Mouse (Mus musculus) heart, postnatal 36 days (tissue): ENCODE measurements around the gene Atp8b4. TPM values are rescaled to one million over a fixed set of nuclear protein-coding genes. Genes with fewer than 3 reads are reported as not detected.

ENCODE experiments used
- DNase-seq, 2 experiments: peaks; one replicate each; pipeline ENCODE4 v3.0.0; 2021 to 2022
- intact Hi-C: fragments of 180-260 bp; cut with DNase I; formaldehyde crosslinking; loops from one replicate; pipeline ENCODE4 v1.15.1; 2025
- total RNA-seq, 2 experiments: library from RNA; stranded (reverse); gene quantifications; 2 replicates each; pipeline ENCODE4 v1.2.3; 2021

Atp8b4 gene
- total RNA-seq, 2 experiments from 2014 or later = 0.42 to 0.79 TPM

- intact Hi-C loops = no loop called here
- no peak for DNase-seq
These were observed 120.2 kb downstream of the Atp8b4 start for GRCm38 (mm10) chr2:126380300-126380699.

DNA sequence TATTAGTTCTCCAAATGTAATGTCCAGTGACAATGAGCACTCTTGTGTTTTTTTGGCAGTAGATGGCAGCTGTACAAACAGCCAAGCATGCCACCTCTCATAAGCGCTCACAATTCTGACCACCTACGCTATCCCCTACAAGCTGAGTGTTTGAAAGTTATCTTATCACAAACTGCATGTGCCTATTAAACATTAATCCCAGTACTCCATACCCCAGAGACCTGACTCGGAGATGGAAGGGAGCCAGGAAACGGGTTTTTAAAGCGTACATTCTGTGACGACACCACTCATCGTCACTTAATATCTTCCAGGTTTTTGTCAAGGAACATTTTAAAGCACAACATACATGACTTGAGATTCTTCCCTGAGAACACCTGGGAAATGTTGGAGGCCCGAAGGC lies 128.8 kb downstream of the Atp8b4 start:
- no peak for DNase-seq
- intact Hi-C loops = no loop called here

- no peak for DNase-seq
- intact Hi-C loops = loop anchor here (10.0 kb wide), 1 partner anchor 155 kb away; no protein-coding TSS in a partner anchor
These were observed 130.7 kb downstream of the Atp8b4 start for GRCm38 (mm10) chr2:126369815-126370214.

- intact Hi-C loops = loop anchor here (1.0 to 10.0 kb wide), 5 partner anchors 112 to 702 kb away; no protein-coding TSS in a partner anchor
These were observed 136.4 kb downstream of the Atp8b4 start for GRCm38 (mm10) chr2:126363745-126364725.

GRCm38 (mm10) chr2:126363050-126363744 lies 137.3 kb downstream of the Atp8b4 start:
- intact Hi-C loops = loop anchor here (1.0 to 10.0 kb wide), 5 partner anchors 111 to 701 kb away; no protein-coding TSS in a partner anchor
- DNase-seq = peak; percentile 84 to 88

More at GRCm38 (mm10) chr2:126363745-126364725, 136.4 kb downstream of the Atp8b4 start:
- peak in 1 of 2 experiments; percentile 17 for DNase-seq

DNA sequence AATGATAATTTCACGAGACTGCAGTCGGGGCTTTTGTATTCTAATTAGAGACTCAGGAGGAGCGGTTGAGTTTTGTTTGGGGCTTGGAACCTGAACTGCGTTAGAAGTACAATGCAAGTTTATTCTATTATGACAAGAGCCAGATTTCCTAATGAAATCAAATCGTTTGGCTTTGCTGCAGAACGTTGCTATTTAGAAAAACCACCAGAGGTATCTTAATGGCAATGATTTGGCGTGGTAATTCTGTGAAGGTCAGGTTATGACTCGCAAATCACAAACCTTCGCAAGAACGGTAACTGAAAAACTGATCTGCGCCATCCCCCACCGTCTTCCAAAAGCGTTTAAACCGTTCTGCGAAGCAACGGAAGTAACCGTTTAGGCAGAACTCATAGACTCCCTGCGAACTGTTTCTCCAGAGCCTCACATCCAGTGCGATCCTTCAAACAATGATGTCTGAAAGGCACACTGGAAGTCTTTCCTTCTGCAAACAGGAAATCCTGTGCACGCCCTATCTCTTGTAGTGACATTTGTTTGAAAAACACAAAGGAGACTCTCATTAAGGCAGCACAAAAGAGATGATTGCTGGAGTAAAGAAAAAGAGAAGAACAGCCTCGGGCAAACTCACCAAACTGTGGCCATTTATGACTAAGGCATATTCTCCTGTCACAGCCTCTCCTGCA lies 139.2 kb downstream of the Atp8b4 start:
- intact Hi-C loops = loop anchor here (5.0 to 10.0 kb wide), 3 partner anchors 109 to 699 kb away; no protein-coding TSS in a partner anchor
- DNase-seq = no peak

- intact Hi-C loops = loop anchor here (5.0 to 10.0 kb wide), 3 partner anchors 108 to 698 kb away; no protein-coding TSS in a partner anchor
- peak; percentile 37 to 54 for DNase-seq
These were observed 139.8 kb downstream of the Atp8b4 start for GRCm38 (mm10) chr2:126360688-126361087.

GRCm38 (mm10) chr2:126359965-126360364 lies 140.5 kb downstream of the Atp8b4 start:
- DNase-seq = no peak
- intact Hi-C loops = loop anchor here (5.0 to 10.0 kb wide), 3 partner anchors 108 to 698 kb away; no protein-coding TSS in a partner anchor

- no peak for DNase-seq
- intact Hi-C loops = no loop called here
These were observed 141.2 kb downstream of the Atp8b4 start for GRCm38 (mm10) chr2:126359278-126359677.

DNA sequence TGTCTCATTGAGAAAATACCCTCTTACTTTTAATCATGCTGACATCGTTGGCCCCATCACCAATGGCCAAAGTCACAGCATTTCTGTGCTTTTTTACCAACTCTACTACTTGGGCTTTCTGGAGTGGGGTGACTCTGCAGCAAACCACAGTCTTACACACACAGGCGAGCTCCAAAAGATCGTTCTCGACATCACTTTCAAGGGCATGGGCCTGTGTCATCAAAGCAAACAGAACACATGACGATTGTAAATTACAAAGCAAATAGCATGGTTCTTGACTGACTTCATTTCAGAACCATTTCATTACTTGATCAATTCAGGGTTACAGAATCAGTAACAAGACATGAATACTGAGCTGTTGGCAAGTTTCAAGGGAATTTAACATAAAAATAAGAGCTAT lies 141.7 kb downstream of the Atp8b4 start:
- no peak for DNase-seq
- intact Hi-C loops = no loop called here

DNA sequence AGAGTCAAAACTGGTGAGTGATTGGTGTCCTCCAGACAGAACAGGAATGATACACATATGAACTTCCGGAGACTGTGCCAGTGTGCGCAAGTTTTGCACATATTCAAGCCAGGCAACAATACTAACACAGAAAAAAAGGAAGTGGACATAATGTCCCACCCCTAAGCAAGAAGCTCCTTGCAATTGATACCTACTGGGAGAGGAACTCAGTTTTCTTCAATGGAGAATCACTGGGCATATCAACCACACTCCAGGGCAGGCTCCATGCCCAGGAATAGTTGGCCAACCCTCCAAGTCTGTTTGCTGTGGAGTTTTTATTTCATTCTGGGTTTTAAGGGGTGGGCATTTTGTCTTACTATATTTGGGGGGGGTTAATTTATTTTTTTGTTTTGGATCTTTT lies 145.2 kb downstream of the Atp8b4 start:
- intact Hi-C loops = no loop called here
- no peak for DNase-seq

DNA sequence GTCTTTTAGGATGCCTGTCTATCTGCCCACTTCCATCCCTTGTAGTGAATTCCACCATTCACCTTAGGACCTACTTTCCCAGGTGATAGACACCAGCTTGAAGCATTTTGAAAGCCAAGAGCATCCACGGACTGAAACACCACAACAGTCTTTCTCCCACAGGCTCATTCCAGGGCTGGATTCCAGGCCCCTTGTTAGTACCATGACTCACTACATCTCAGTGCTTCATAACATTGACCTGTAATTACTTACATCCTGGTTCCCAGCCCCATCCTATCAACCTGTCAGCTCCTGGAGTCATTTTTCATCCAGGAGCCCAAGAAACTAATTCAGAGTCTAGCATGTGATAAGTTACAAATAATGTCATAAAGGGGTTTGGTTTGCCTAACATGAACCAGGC lies 148.7 kb downstream of the Atp8b4 start:
- no peak for DNase-seq
- intact Hi-C loops = no loop called here

DNA sequence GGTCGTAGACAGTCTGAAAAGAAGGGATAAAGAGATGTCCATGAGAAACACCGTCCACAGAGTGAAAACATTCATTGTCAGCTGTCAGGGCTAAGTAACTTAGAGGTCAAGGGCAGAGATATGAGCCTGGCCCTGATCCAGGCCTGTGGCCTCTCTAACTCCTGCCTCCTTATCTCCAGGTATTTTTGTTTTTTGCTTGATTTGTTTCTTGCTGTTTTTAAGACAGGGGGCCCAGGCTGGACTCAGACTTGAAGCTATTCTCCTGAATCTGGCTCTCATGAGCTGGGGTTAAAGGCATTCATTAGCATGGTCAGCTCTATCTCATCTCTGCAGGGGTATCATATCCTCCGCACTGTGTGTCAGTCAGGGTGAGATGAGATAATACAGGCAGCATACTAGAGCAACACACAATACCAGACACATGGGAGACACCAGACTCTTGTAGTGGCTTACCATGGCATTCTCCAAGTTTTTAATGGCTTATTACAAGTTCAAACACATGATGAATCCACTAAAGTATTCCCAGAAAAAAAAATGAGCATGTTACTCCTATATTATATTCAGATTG lies 157.4 kb downstream of the Atp8b4 start:
- intact Hi-C loops = no loop called here

GRCm38 (mm10) chr2:126341521-126341920 lies 159.0 kb downstream of the Atp8b4 start:
- intact Hi-C loops = no loop called here
- no peak for DNase-seq

More for the DNA sequence above, 157.4 kb downstream of the Atp8b4 start:
- no peak for DNase-seq

GRCm38 (mm10) chr2:126340201-126340600 lies 160.3 kb downstream of the Atp8b4 start:
- DNase-seq = no peak
- intact Hi-C loops = no loop called here

- DNase-seq = peak; percentile 34 to 45
- intact Hi-C loops = no loop called here
These were observed 161.0 kb downstream of the Atp8b4 start for GRCm38 (mm10) chr2:126339516-126339915.

GRCm38 (mm10) chr2:126337143-126337542 lies 163.3 kb downstream of the Atp8b4 start:
- intact Hi-C loops = no loop called here
- no peak for DNase-seq

DNA sequence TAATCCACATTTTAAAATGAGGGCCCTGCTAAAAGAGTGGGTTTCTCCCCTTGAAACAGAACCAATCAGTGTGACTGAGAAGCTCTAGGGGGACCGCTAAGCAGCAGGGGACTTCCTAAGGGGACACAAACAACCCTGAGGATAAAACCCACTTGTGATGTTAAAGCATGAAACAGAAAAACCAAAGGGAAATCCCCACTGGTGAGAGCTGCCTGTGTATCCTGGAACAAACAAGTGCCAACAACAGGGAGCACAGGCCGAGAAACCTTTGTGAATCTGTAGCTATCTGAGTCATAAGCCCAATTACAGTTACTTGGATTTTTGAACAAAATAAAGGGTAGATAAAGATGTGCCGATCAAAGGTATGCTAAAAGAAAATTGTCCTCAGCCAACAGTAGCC lies 168.7 kb downstream of the Atp8b4 start:
- no peak for DNase-seq
- intact Hi-C loops = no loop called here

DNA sequence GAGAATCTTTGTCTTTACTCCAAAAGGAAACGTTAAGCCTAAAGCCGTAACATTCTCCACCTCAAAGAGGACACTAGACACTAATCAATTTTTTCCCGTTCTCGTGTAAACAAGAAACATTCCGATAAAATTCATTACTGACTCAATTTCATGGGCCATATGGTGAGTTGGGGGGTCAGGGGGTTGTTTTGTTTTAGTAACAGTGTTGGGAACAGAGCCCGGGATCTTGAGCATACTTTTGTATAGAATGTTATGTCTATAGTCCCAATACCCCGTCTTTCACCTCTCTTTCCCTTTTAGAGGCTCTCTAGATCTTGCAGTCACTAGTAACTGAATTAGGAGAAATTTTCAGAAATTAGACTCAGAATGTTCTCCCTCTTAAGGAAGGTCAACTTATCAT lies 177.3 kb downstream of the Atp8b4 start:
- DNase-seq = no peak
- intact Hi-C loops = no loop called here

- intact Hi-C loops = no loop called here
- DNase-seq = no peak
These were observed 177.8 kb downstream of the Atp8b4 start for GRCm38 (mm10) chr2:126322631-126323031.
